Comparison of ENCODE assay signal across 8 mouse cellular contexts in genomic region chr13:34156133-34156839, GRCm38 (mm10). TPM values are rescaled to one million over a fixed set of nuclear protein-coding genes. Genes with fewer than 3 reads are reported as not detected.
A peak's percentile ranks its signal among the peaks of the same experiment; 100 is the strongest.
DNase-seq lines count a peak whose midpoint lies in the region; ATAC-seq and TF ChIP-seq lines count a peak whose summit lies in the region.

No protein-coding gene starts in this region.

- DNase-seq in adrenal gland, postnatal 14 days, result peak; percentile 39
- DNase-seq in adrenal gland, adult 18-20 months (ENCODE audit: low spot score in 2 of 2), result no peak
- DNase-seq in lung, postnatal 4 days, result no peak
- DNase-seq in forebrain, postnatal 0 days, result no peak
- DNase-seq in Muller cell, postnatal 12 days (ENCODE audit: inconsistent ontology term), result no peak
- no peak for DNase-seq in testis, postnatal 10 days (ENCODE audit: low spot score)

- H3K4me1 ChIP-seq in lung, embryonic 16.5 days (replicated peaks; ENCODE audit: control insufficient read depth, insufficient read depth, low read length), result peaks cover 7% of the 10 kb centered on the region
- H3K4me1 ChIP-seq in forebrain, postnatal 0 days (ENCODE audit: insufficient read depth), result peaks cover 9% of the 10 kb centered on the region; the same call in 1 of the 2 replicates
- H3K4me1 ChIP-seq in neural tube, embryonic 14.5 days (ENCODE audit: control insufficient read depth, insufficient read depth, low read length), result 0 out of 2 replicates have a peak, but pooled peaks cover 5% of the 10 kb centered on the region

- no peaks in the 10 kb centered on the region for H3K36me3 ChIP-seq in lung, embryonic 16.5 days (ENCODE audit: control insufficient read depth, insufficient read depth, low read length)
- no peaks in the 10 kb centered on the region for H3K36me3 ChIP-seq in forebrain, postnatal 0 days (ENCODE audit: insufficient read depth)
- no peaks in the 10 kb centered on the region for H3K36me3 ChIP-seq in neural tube, embryonic 14.5 days (ENCODE audit: control insufficient read depth, insufficient read depth, low read length)

- 0 out of 2 replicates have a peak, but pooled peaks have one; percentile 34 for ATAC-seq in lung, embryonic 16.5 days (ENCODE audit: low read depth)
- ATAC-seq in forebrain, postnatal 0 days, result peak; percentile 16; the same call in 1 of the 2 replicates
- 0 out of 2 replicates have a peak, but pooled peaks have one; percentile 19 for ATAC-seq in neural tube, embryonic 14.5 days (ENCODE audit: low read depth)

- no peak overlapping the region for H3K27ac ChIP-seq in lung, embryonic 16.5 days (ENCODE audit: low read length)
- 0 out of 2 replicates have a peak overlapping the region, but pooled peaks have one; percentile 37 for H3K27ac ChIP-seq in forebrain, postnatal 0 days (ENCODE audit: low read depth, low read length)
- peak overlapping the region; percentile 44; the same call in 1 of the 2 replicates for H3K27ac ChIP-seq in neural tube, embryonic 14.5 days (ENCODE audit: low read depth, low read length)

- 45% methylated on average over 8 of the region's 8 CpGs for WGBS in lung, embryonic 16.5 days
- 41% methylated on average over 8 of the region's 8 CpGs for WGBS in forebrain, postnatal 0 days
- WGBS in neural tube, embryonic 14.5 days, result 62% methylated on average over 8 of the region's 8 CpGs

- H3K27me3 ChIP-seq in lung, embryonic 16.5 days (ENCODE audit: control insufficient read depth, insufficient read depth, low read depth, low read length), result no peaks in the 10 kb centered on the region
- no peaks in the 10 kb centered on the region for H3K27me3 ChIP-seq in forebrain, postnatal 0 days (ENCODE audit: insufficient read depth, low read length)
- H3K27me3 ChIP-seq in neural tube, embryonic 14.5 days (ENCODE audit: control insufficient read depth, insufficient read depth, low read length), result no peaks in the 10 kb centered on the region

- no peak overlapping the region for H3K4me3 ChIP-seq in lung, embryonic 16.5 days (ENCODE audit: low read length)
- H3K4me3 ChIP-seq in forebrain, postnatal 0 days (ENCODE audit: low read depth, low read length), result no peak overlapping the region
- no peak overlapping the region for H3K4me3 ChIP-seq in neural tube, embryonic 14.5 days (ENCODE audit: low read depth, low read length)

- H3K4me2 ChIP-seq in lung, embryonic 16.5 days (ENCODE audit: low read depth, low read length), result no peak overlapping the region
- H3K4me2 ChIP-seq in forebrain, postnatal 0 days (ENCODE audit: low read depth), result no peak overlapping the region
- H3K4me2 ChIP-seq in neural tube, embryonic 14.5 days (ENCODE audit: low read depth, low read length), result no peak overlapping the region

- no peaks in the 10 kb centered on the region for H3K9me3 ChIP-seq in lung, embryonic 16.5 days (ENCODE audit: control insufficient read depth, low read length)
- H3K9me3 ChIP-seq in forebrain, postnatal 0 days (ENCODE audit: low read length), result no peaks in the 10 kb centered on the region
- no peaks in the 10 kb centered on the region for H3K9me3 ChIP-seq in neural tube, embryonic 14.5 days (ENCODE audit: control insufficient read depth, low read length)

- no peak overlapping the region for H3K9ac ChIP-seq in lung, embryonic 16.5 days (ENCODE audit: low read length)
- H3K9ac ChIP-seq in forebrain, postnatal 0 days, result no peak overlapping the region
- H3K9ac ChIP-seq in neural tube, embryonic 14.5 days (replicated peaks; ENCODE audit: low read depth, low read length), result no peak overlapping the region

- no peak for TF ChIP-seq CTCF in forebrain, postnatal 0 days (IDR thresholded peaks at IDR 0.05; ENCODE audit: low read depth)

RNA-seq across cellular contexts. Expression of gene Psmg4, which starts 6.5 kb away (rescaled TPM):
- total RNA-seq in adrenal gland, postnatal 14 days (2021), result 30.2 and 40.3 TPM in 2 replicates
- 10 to 100 TPM; 30.3 to 35.0 TPM for total RNA-seq in adrenal gland, adult 18-20 months (2021)
- 64.5 and 67.3 TPM in 2 replicates for polyA plus RNA-seq in lung, embryonic 16.5 days (2015; fragmentation: Nextera tagmentation; extraction: Ambion mirVana)
- 56.6 and 108 TPM in 2 replicates for total RNA-seq in forebrain, postnatal 0 days (2014; rRNA removed)
- polyA plus RNA-seq in forebrain, postnatal 0 days (2015; fragmentation: Nextera tagmentation; extraction: Ambion mirVana), result 99.0 and 150 TPM in 2 replicates
- 77.8 and 87.4 TPM in 2 replicates for polyA plus RNA-seq in neural tube, embryonic 14.5 days (2014; fragmentation: Nextera tagmentation; extraction: Ambion mirVana)

RNA-seq across cellular contexts. Expression of gene Tubb2b, which starts 26.0 kb away (rescaled TPM):
- 5.5 and 22.5 TPM in 2 replicates for total RNA-seq in adrenal gland, postnatal 14 days (2021)
- 1 to 10 TPM; 1.0 to 2.9 TPM for total RNA-seq in adrenal gland, adult 18-20 months (2021)
- 18.9 and 19.4 TPM in 2 replicates for polyA plus RNA-seq in lung, embryonic 16.5 days (2015; fragmentation: Nextera tagmentation; extraction: Ambion mirVana)
- 5,538 and 5,638 TPM in 2 replicates for total RNA-seq in forebrain, postnatal 0 days (2014; rRNA removed)
- polyA plus RNA-seq in forebrain, postnatal 0 days (2015; fragmentation: Nextera tagmentation; extraction: Ambion mirVana), result 1,072 and 1,153 TPM in 2 replicates
- 629 and 667 TPM in 2 replicates for polyA plus RNA-seq in neural tube, embryonic 14.5 days (2014; fragmentation: Nextera tagmentation; extraction: Ambion mirVana)

Comparison
In these comparisons a context has a peak if more than half of its experiments do, and no peak if none do; other contexts are left out.
1. RNA of gene Tubb2b, which starts 26.0 kb away (total RNA-seq): 5,538 to 5,638 TPM in forebrain, postnatal 0 days; 5.5 to 22.5 TPM in adrenal gland, postnatal 14 days and 1.0 to 2.9 TPM in adrenal gland, adult 18-20 months; every median in the first group is over 100 times any median in the second.
2. Peak in every context shown above with its lines, with median percentiles within 50 percentile points of each other: ATAC-seq.